In genomic region chr7:80382919-80383318, GRCm38 (mm10) we compare ENCODE assay signal across 27 mouse cellular contexts. TPM values are rescaled to one million over a fixed set of nuclear protein-coding genes. Genes with fewer than 3 reads are reported as not detected.
DNase-seq lines count a peak whose midpoint lies in the region; ATAC-seq lines count a peak whose summit lies in the region.
"Had no signal": no experiment of that assay in that cellular context is flagged by ENCODE, and none has a peak within 500 bp of the region (broad histone marks: within the 10 kb centered on the region; RNA-seq: fewer than 3 reads in every experiment).

No protein-coding gene starts in this region.

- no peak overlapping the region for H3K9ac ChIP-seq in heart, embryonic 11.5 days (ENCODE audit: low read depth, low read length)
- H3K9ac ChIP-seq: embryonic facial prominence, embryonic 12.5 days; forebrain, embryonic 13.5 days; heart, embryonic 15.5 days; hindbrain, embryonic 14.5 days had no signal

- no peak overlapping the region for H3K4me2 ChIP-seq in heart, embryonic 11.5 days
- H3K4me2 ChIP-seq: embryonic facial prominence, embryonic 12.5 days; forebrain, embryonic 13.5 days; heart, embryonic 15.5 days; hindbrain, embryonic 14.5 days had no signal

- H3K9me3 ChIP-seq in heart, embryonic 10.5 days = no peaks in the 10 kb centered on the region
- H3K9me3 ChIP-seq in heart, embryonic 11.5 days (replicated peaks; ENCODE audit: control insufficient read depth, low read length) = no peaks in the 10 kb centered on the region
- no peaks in the 10 kb centered on the region for H3K9me3 ChIP-seq in limb, embryonic 10.5 days (replicated peaks)
- H3K9me3 ChIP-seq: embryonic facial prominence, embryonic 12.5 days; forebrain, embryonic 13.5 days; heart, embryonic 15.5 days had no signal

- peak overlapping the region; percentile 17; the same call in 1 of the 2 replicates for H3K27ac ChIP-seq in heart, embryonic 10.5 days
- H3K27ac ChIP-seq in heart, embryonic 11.5 days (ENCODE audit: low read depth, low read length) = no peak overlapping the region
- peak overlapping the region; percentile 30; the same call in 1 of the 2 replicates for H3K27ac ChIP-seq in limb, embryonic 10.5 days
- H3K27ac ChIP-seq: embryonic facial prominence, embryonic 12.5 days; forebrain, embryonic 13.5 days; gastrocnemius, adult 2 months; heart, embryonic 15.5 days; hindbrain, embryonic 14.5 days; hindbrain, postnatal 0 days had no signal

- 69% methylated on average over 11 of the region's 11 CpGs for WGBS in heart, embryonic 10.5 days
- WGBS in heart, embryonic 11.5 days (ENCODE audit: insufficient replicate concordance) = 65% methylated on average over 11 of the region's 11 CpGs
- WGBS in limb, embryonic 10.5 days = 76% methylated on average over 11 of the region's 11 CpGs

- H3K36me3 ChIP-seq in heart, embryonic 10.5 days = peaks cover 46% of the 10 kb centered on the region
- H3K36me3 ChIP-seq in heart, embryonic 11.5 days (ENCODE audit: control insufficient read depth, insufficient read depth, low read length) = no peaks in the 10 kb centered on the region
- H3K36me3 ChIP-seq in limb, embryonic 10.5 days = peaks cover 32% of the 10 kb centered on the region

- H3K27me3 ChIP-seq in heart, embryonic 10.5 days (ENCODE audit: insufficient read depth, poor library complexity, severe bottlenecking) = peaks cover 39% of the 10 kb centered on the region
- H3K27me3 ChIP-seq in heart, embryonic 11.5 days (ENCODE audit: control insufficient read depth, insufficient read depth, low read length) = peaks cover 5% of the 10 kb centered on the region; the same call in 1 of the 2 replicates
- H3K27me3 ChIP-seq in limb, embryonic 10.5 days (ENCODE audit: low read depth, poor library complexity, severe bottlenecking) = peaks cover 37% of the 10 kb centered on the region
- H3K27me3 ChIP-seq: CH12.LX; embryonic facial prominence, embryonic 12.5 days had no signal

- no peak overlapping the region for H3K4me3 ChIP-seq in heart, embryonic 10.5 days
- no peak overlapping the region for H3K4me3 ChIP-seq in heart, embryonic 11.5 days (ENCODE audit: low read depth, low read length)
- H3K4me3 ChIP-seq in limb, embryonic 10.5 days = peak overlapping the region; percentile 6; the same call in 1 of the 2 replicates
- H3K4me3 ChIP-seq: embryonic facial prominence, embryonic 12.5 days; erythroblast, embryonic 14.5 days; forebrain, embryonic 13.5 days; gastrocnemius, adult 2 months; heart, embryonic 15.5 days had no signal

- peaks cover 25% of the 10 kb centered on the region for H3K4me1 ChIP-seq in heart, embryonic 10.5 days
- peaks cover 17% of the 10 kb centered on the region for H3K4me1 ChIP-seq in heart, embryonic 11.5 days (ENCODE audit: control insufficient read depth, insufficient read depth, low read length)
- H3K4me1 ChIP-seq in limb, embryonic 10.5 days = peaks cover 36% of the 10 kb centered on the region

- DNase-seq in adrenal gland, postnatal 14 days = peak; percentile 46
- DNase-seq in adrenal gland, postnatal 4 days (ENCODE audit: low spot score in 2 of 2) = no peak
- no peak for DNase-seq in heart, embryonic 10.5 days (ENCODE audit: low spot score)
- no peak for DNase-seq in limb, embryonic 10.5 days (ENCODE audit: low spot score)
- DNase-seq in layer of hippocampus, postnatal 36 days = no peak
- DNase-seq: adrenal gland, adult 2 months; adrenal gland, postnatal 25 days; cerebellum, adult 18-20 months; cerebellum, adult 9-10 months; cerebellum, postnatal 14 days; gastrocnemius, adult 2 months; gastrocnemius, postnatal 25 days; heart, adult 18-20 months; heart, postnatal 10 days; heart, postnatal 4 days; kidney, adult 18-20 months had no signal

- no peak for ATAC-seq in heart, embryonic 11.5 days (replicated peaks; ENCODE audit: insufficient number of reproducible peaks, low FRiP score, low TSS enrichment)
- ATAC-seq: forebrain, embryonic 13.5 days; forebrain, embryonic 16.5 days; hindbrain, postnatal 0 days; inflammation-experienced regulatory T-cells, adult 6 months; intestine, embryonic 16.5 days had no signal

RNA-seq across cellular contexts. Expression of gene Fes, which starts 4.8 kb away (rescaled TPM):
- 12.8 and 13.0 TPM in 2 replicates for total RNA-seq in adrenal gland, postnatal 14 days (2021)
- 10 to 100 TPM; 19.3 to 21.1 TPM for total RNA-seq in adrenal gland, postnatal 4 days (2021)
- polyA plus RNA-seq in heart, embryonic 10.5 days (2016; fragmentation: Nextera tagmentation; extraction: Ambion mirVana) = 9.7 and 11.7 TPM in 2 replicates
- polyA plus RNA-seq in heart, embryonic 11.5 days (2014; fragmentation: Nextera tagmentation; extraction: Ambion mirVana) = 4.7 and 7.1 TPM in 2 replicates
- polyA plus RNA-seq in limb, embryonic 10.5 days (2016; fragmentation: Nextera tagmentation; extraction: Ambion mirVana) = 7.6 and 13.2 TPM in 2 replicates
- 1 to 10 TPM; 5.5 to 7.8 TPM for total RNA-seq in layer of hippocampus, postnatal 36 days (2021)

RNA-seq across cellular contexts. Expression of gene Man2a2, which starts 11.7 kb away (rescaled TPM):
- 61.4 and 82.8 TPM in 2 replicates for total RNA-seq in adrenal gland, postnatal 14 days (2021)
- 100 to 1,000 TPM; 106 to 111 TPM for total RNA-seq in adrenal gland, postnatal 4 days (2021)
- 20.0 and 20.9 TPM in 2 replicates for polyA plus RNA-seq in heart, embryonic 10.5 days (2016; fragmentation: Nextera tagmentation; extraction: Ambion mirVana)
- 12.3 and 12.7 TPM in 2 replicates for polyA plus RNA-seq in heart, embryonic 11.5 days (2014; fragmentation: Nextera tagmentation; extraction: Ambion mirVana)
- polyA plus RNA-seq in limb, embryonic 10.5 days (2016; fragmentation: Nextera tagmentation; extraction: Ambion mirVana) = 19.7 and 23.1 TPM in 2 replicates
- total RNA-seq in layer of hippocampus, postnatal 36 days (2021) = 100 to 1,000 TPM; 144 to 156 TPM

RNA-seq across cellular contexts. Expression of gene Furin, which starts 22.3 kb away (rescaled TPM):
- 138 and 140 TPM in 2 replicates for total RNA-seq in adrenal gland, postnatal 14 days (2021)
- 100 to 1,000 TPM; 137 to 140 TPM for total RNA-seq in adrenal gland, postnatal 4 days (2021)
- 18.1 and 20.7 TPM in 2 replicates for polyA plus RNA-seq in heart, embryonic 10.5 days (2016; fragmentation: Nextera tagmentation; extraction: Ambion mirVana)
- polyA plus RNA-seq in heart, embryonic 11.5 days (2014; fragmentation: Nextera tagmentation; extraction: Ambion mirVana) = 16.0 and 23.5 TPM in 2 replicates
- 8.8 and 9.4 TPM in 2 replicates for polyA plus RNA-seq in limb, embryonic 10.5 days (2016; fragmentation: Nextera tagmentation; extraction: Ambion mirVana)
- 10 to 100 TPM; 39.7 to 45.4 TPM for total RNA-seq in layer of hippocampus, postnatal 36 days (2021)

RNA-seq across cellular contexts. Expression of gene Hddc3, which starts 40.0 kb away (rescaled TPM):
- total RNA-seq in adrenal gland, postnatal 14 days (2021) = 35.1 and 44.2 TPM in 2 replicates
- 10 to 100 TPM; 41.8 to 42.4 TPM for total RNA-seq in adrenal gland, postnatal 4 days (2021)
- polyA plus RNA-seq in heart, embryonic 10.5 days (2016; fragmentation: Nextera tagmentation; extraction: Ambion mirVana) = 18.3 and 18.4 TPM in 2 replicates
- polyA plus RNA-seq in heart, embryonic 11.5 days (2014; fragmentation: Nextera tagmentation; extraction: Ambion mirVana) = 13.3 and 15.7 TPM in 2 replicates
- 21.0 and 25.6 TPM in 2 replicates for polyA plus RNA-seq in limb, embryonic 10.5 days (2016; fragmentation: Nextera tagmentation; extraction: Ambion mirVana)
- 10 to 100 TPM; 42.2 to 45.1 TPM for total RNA-seq in layer of hippocampus, postnatal 36 days (2021)

RNA-seq across cellular contexts. Expression of gene Unc45a, which starts 42.1 kb away (rescaled TPM):
- 52.5 and 59.0 TPM in 2 replicates for total RNA-seq in adrenal gland, postnatal 14 days (2021)
- total RNA-seq in adrenal gland, postnatal 4 days (2021) = 10 to 100 TPM; 43.6 to 53.5 TPM
- polyA plus RNA-seq in heart, embryonic 10.5 days (2016; fragmentation: Nextera tagmentation; extraction: Ambion mirVana) = 24.3 and 34.2 TPM in 2 replicates
- 11.3 and 15.6 TPM in 2 replicates for polyA plus RNA-seq in heart, embryonic 11.5 days (2014; fragmentation: Nextera tagmentation; extraction: Ambion mirVana)
- polyA plus RNA-seq in limb, embryonic 10.5 days (2016; fragmentation: Nextera tagmentation; extraction: Ambion mirVana) = 51.8 and 53.3 TPM in 2 replicates
- total RNA-seq in layer of hippocampus, postnatal 36 days (2021) = 10 to 100 TPM; 38.1 to 39.5 TPM
